Mouse (Mus musculus) spleen, adult 2 months (tissue): ENCODE data around the gene Rfx4. TPM values are rescaled to one million over a fixed set of nuclear protein-coding genes. Genes with fewer than 3 reads are reported as not detected.

Source experiments
- DNase-seq, 2 experiments: peaks; one replicate each; pipeline versions ENCODE4 v3.0.0 to v3.0.0-alpha.2; 2012 to 2021; ENCODE audit warnings: low spot score in 2 of 2, low read depth in 1 of 2
- H3K27ac ChIP-seq: fragments of 200-500 bp; 2 replicates; pipeline ENCODE4 v1.5.1; 2012; ENCODE audit warnings: low read length, inconsistent platforms; ENCODE audit not compliant: insufficient read depth
- H3K27me3 ChIP-seq: fragments of 200-500 bp; 2 replicates; pipeline ENCODE4 v1.6.1; 2012; ENCODE audit warnings: mild to moderate bottlenecking, moderate library complexity, low read length, inconsistent platforms; ENCODE audit not compliant: control insufficient read depth, insufficient read depth
- H3K36me3 ChIP-seq: fragments of 200-500 bp; 2 replicates; pipeline ENCODE4 v1.6.1; 2012; ENCODE audit warnings: mild to moderate bottlenecking, low read length, inconsistent platforms; ENCODE audit not compliant: control insufficient read depth, insufficient read depth
- H3K4me1 ChIP-seq: fragments of 200-500 bp; 2 replicates; pipeline ENCODE4 v1.6.1; 2011; ENCODE audit warnings: inconsistent platforms; ENCODE audit not compliant: control insufficient read depth, insufficient read depth, insufficient read length
- H3K4me3 ChIP-seq: fragments of 200-500 bp; 2 replicates; pipeline ENCODE4 v1.5.1; 2011; ENCODE audit warnings: mild to moderate bottlenecking, inconsistent platforms; ENCODE audit not compliant: insufficient read depth, insufficient read length; ENCODE audit errors: extremely low read depth
- CTCF ChIP-seq: fragments of 200-500 bp; IDR thresholded peaks from 2 replicates; pipeline ENCODE4 v1.5.1; 2011; ENCODE audit warnings: mild to moderate bottlenecking, inconsistent platforms; ENCODE audit not compliant: insufficient read depth, insufficient read length, insufficient replicate concordance; ENCODE audit errors: extremely low read depth
- POLR2A ChIP-seq: fragments of 200-500 bp; IDR thresholded peaks from 2 replicates; pipeline ENCODE4 v1.6.1; 2011; ENCODE audit warnings: low read depth, low read length, inconsistent platforms
- WGBS: fragments of 180-500 bp; shearing (Covaris S2); methylation state at CpG from one replicate; pipeline ENCODE4 v1.1.7; 2018; 5-methylcytosine and 5-hydroxymethylcytosine counted together
- polyA plus RNA-seq: library from polyadenylated mRNA; depleted of rRNA; stranded (reverse); fragments of >200 nt; gene quantifications from 2 replicates; pipeline ENCODE4 v1.2.3, GENCODE M21; 2012

The Rfx4 gene
- polyA plus RNA-seq, 1 experiment: not detected

GRCm38 (mm10) chr10:84838850-84839473, 83.1 kb downstream of the Rfx4 start:
- 85% methylated on average over 7 of the region's 7 CpGs for WGBS
- Histone ChIP-seq H3K4me1 (no peaks in the 10 kb centered on the region), H3K27ac (no peak overlapping the region), H3K27me3 (no peaks in the 10 kb centered on the region), H3K4me3 (no peak overlapping the region), H3K36me3 (no peaks in the 10 kb centered on the region)
- DNase-seq: no peak
- no peak for TF ChIP-seq POLR2A
- no peak for TF ChIP-seq CTCF

- H3K4me3 ChIP-seq: no peak overlapping the region
- H3K27ac ChIP-seq: no peak overlapping the region
- H3K4me1 ChIP-seq: no peaks in the 10 kb centered on the region
- no peaks in the 10 kb centered on the region for H3K36me3 ChIP-seq
- WGBS: 90% methylated on average over 5 of the region's 5 CpGs
- no peaks in the 10 kb centered on the region for H3K27me3 ChIP-seq
- no peak for DNase-seq
- TF ChIP-seq CTCF (no peak), POLR2A (no peak)
Measured at GRCm38 (mm10) chr10:84846638-84847037, 90.8 kb downstream of the Rfx4 start.

- Histone ChIP-seq H3K27me3 (no peaks in the 10 kb centered on the region), H3K4me1 (no peaks in the 10 kb centered on the region), H3K36me3 (no peaks in the 10 kb centered on the region), H3K4me3 (no peak overlapping the region), H3K27ac (no peak overlapping the region)
- no peak for DNase-seq
- TF ChIP-seq CTCF (no peak), POLR2A (no peak)
- WGBS: 62% methylated on average over 12 of the region's 12 CpGs
Measured at GRCm38 (mm10) chr10:84851981-84852979, 96.4 kb downstream of the Rfx4 start.

- Histone ChIP-seq H3K27ac (no peak overlapping the region), H3K36me3 (no peaks in the 10 kb centered on the region), H3K4me1 (no peaks in the 10 kb centered on the region), H3K27me3 (no peaks in the 10 kb centered on the region), H3K4me3 (no peak overlapping the region)
- no peak for DNase-seq
- TF ChIP-seq POLR2A (no peak), CTCF (no peak)
- 55% methylated on average over 8 of the region's 8 CpGs for WGBS
Measured at GRCm38 (mm10) chr10:84854059-84854458, 98.2 kb downstream of the Rfx4 start.

GRCm38 (mm10) chr10:84855466-84855865, 99.6 kb downstream of the Rfx4 start:
- Histone ChIP-seq H3K36me3 (no peaks in the 10 kb centered on the region), H3K4me1 (no peaks in the 10 kb centered on the region), H3K4me3 (no peak overlapping the region), H3K27me3 (no peaks in the 10 kb centered on the region), H3K27ac (no peak overlapping the region)
- no peak for DNase-seq
- WGBS: 87% methylated on average over 11 of the region's 11 CpGs
- TF ChIP-seq CTCF (no peak), POLR2A (no peak)

- Histone ChIP-seq H3K4me3 (no peak overlapping the region), H3K4me1 (no peaks in the 10 kb centered on the region; the same call in 1 of the 2 replicates), H3K36me3 (no peaks in the 10 kb centered on the region), H3K27ac (no peak overlapping the region), H3K27me3 (no peaks in the 10 kb centered on the region)
- 88% methylated on average over 8 of the region's 8 CpGs for WGBS
- TF ChIP-seq CTCF (no peak), POLR2A (no peak)
- no peak for DNase-seq
Measured at GRCm38 (mm10) chr10:84858371-84858770, 102.5 kb downstream of the Rfx4 start.
